Mouse (Mus musculus) layer of hippocampus, adult 11-12 months (tissue): ENCODE measurements around the gene Npas3.

Source experiments
- DNase-seq: peaks from one replicate; pipeline ENCODE4 v3.0.0; 2022; ENCODE audit warnings: low spot score

Npas3 gene

DNA sequence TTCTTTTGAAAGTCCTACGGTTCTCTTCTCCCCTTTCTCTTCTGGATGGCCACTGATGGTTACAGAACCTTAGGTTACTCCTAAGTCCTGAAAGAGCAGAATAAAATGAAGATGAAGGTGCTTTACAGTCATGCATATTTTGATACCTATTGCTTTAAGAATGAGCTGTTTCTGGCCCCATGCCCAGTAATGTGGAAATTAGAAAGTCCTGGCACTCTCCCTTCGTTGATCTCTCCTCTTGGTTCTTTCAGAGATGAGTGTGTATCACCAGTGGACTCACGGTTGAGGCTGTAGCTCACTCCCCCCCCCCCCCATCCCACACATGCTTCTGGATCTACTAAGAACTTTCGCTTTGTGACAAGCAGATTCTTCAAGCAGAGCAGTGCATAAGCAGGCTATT lies 167.6 kb downstream of the Npas3 start:
- DNase-seq: no peak

DNA sequence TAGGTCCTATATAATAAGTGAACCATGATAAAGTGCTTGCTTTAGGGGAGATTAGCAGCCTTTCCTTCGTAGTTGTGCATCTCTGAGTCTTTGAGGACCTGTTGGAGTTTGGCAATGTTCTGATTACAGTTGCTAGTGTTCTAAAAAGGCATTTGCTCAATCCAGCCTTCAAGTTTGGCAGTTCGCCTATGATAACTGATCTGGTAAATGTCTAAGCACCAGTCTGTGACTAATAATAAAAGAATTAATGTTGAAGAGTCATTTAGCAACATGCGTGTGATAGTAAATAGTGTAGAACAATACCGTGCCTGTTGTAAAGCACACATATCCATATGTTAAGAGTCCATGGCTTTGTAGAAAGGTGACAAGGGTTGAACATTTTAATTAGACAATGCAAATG lies 173.2 kb downstream of the Npas3 start:
- peak; percentile 33 for DNase-seq

DNA sequence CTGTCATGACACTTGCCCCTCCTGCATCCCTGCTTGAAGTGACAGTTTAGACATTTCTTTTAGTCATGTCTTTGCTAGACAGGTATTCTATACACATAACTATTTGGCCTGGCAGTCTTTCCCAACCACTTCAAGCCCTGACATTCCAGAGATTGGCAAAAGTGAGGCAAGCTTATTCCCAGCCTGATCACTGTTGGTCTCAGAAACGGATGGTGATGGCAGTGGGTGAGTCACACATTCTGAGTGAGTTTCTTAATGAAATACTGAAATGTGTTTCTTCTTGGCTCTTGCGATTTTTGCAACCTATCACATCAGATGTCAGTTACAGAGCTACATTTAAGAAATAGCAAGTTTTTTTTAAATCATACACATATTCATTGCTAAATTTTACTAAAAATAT lies 175.2 kb downstream of the Npas3 start:
- no peak for DNase-seq

DNA sequence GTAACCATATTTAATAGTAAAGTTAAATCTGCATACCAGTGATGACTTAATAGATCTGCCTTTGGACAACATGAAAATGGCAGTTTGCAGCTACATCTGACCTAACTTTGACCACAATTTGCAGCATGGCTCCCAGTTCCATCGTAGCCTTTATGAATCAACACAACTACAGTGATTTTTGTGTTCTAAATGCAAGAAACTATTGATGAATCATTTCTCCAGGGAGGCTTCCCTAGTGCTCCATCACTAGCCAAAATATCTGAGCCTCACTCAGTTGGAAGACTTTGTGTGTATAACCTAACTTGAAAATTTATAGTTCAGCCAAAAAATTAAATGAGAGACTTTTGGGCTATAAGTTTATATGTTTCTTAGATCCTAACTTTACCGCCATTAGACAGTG lies 177.5 kb downstream of the Npas3 start:
- no peak for DNase-seq

DNA sequence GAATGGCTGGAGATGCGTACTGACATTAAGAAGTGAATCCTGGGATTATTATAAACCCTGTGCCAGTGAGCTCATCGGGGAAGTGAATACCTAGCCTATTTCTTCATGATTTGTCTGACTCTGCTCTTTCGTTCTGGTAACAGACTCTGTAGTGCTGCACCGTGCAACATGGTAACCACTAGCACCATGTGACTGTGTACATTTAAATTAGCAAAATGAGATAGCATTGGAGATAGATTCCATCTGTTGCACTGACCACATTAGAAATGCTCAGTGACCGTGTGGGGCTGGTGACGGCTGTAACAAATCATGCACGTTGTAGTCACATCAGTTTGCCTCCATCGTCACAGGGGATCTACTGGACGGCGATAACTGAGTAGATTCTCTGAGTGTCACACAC lies 178.7 kb downstream of the Npas3 start:
- DNase-seq: no peak

DNA sequence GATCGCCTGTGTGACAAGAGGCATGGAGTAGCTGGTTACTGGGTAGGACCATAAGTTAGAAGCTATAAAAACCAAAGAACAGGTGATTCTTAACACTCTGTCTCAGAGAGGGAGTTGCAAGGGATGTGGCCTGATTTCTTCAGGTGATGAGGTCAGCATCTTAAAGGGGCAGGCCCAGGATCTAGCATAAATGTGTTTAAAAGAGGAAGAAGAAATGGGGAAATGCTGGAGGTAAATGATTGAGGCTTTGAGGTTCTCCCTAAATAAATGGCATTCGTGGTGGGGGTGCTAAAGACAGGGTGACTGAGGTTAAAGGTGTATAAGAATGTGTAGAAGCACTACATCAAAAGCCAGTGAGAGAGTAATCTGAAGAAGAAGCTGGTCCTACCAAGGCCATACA lies 193.6 kb downstream of the Npas3 start:
- no peak for DNase-seq

DNA sequence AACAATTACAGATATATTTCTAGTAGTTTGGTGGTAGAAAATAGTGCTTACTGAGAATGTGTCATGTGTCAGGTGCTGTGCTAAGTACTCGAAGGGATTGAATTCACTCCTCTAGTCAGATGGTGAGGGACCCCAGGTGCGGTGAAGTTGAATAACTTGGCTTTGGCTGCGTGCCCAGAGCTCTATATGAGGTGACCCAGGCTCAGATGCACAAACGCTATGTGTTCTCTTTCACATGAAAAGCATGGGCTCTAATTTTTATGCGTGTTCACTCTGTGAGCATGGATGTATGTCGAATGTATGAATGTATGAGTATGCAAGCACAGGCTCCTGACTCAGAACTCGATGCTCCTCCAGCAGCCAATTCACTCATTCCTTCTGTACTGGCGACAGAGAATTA lies 199.0 kb downstream of the Npas3 start:
- no peak for DNase-seq

DNA sequence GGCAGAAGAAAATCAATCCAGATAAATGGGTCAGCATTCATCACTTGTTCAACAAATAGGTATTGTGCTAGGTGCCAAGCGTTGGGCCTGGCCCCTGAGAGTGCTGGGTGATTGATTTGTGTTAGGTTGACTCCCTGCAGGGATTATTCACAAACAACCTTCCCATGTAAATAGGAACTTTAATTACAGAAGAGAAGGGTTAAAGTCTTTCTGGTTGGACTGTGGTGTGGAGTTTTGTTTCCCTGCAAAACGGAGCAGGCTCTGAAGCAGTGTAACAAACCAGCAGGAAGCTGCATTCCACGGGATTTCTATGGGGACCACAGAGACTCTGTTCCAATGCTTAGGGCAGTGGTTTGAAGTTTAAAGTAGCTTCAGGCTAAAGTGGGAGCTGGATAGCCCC lies 199.6 kb downstream of the Npas3 start:
- peak; percentile 16 for DNase-seq

- DNase-seq: no peak
These were observed 219.1 kb downstream of the Npas3 start for GRCm38 (mm10) chr12:53467549-53467948.

DNA sequence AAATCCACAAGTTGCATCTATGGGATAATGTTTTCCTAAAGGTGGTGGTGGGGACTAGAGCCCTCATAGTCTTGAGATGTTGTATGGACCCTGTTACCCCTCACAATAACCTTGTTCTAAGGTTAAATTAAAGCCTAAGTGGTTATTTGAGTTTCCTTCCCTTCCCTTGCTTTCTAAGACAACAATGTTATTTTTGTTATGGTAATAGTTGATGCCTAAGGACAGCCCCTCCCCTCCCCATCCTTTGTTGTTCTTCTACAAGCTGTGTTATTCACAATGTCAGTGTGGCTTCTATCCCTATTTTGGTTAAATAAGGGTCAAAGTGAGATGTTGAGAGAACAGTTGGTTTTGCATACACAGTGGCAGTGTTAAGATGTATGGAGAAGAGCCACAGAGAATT lies 226.0 kb downstream of the Npas3 start:
- no peak for DNase-seq

DNA sequence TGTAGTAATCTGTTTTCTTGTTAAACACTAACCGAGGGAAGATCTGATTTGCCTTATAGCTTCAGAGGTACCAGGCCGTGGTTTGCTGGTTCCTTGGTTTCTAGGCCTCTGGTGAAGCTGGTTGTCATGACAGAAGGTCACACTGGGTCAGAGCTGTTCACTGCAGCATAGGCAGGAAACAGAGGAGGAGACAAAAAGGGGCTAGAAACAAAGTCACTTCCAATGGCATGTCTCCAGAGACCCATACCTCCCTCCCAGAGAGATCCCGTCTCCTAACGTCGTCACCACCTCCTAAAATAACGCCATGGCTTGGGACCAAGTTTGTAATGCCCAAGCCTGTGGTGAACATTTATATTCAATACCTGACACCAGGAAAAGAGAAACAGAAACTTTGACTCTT lies 236.4 kb downstream of the Npas3 start:
- DNase-seq: no peak

GRCm38 (mm10) chr12:53496386-53496785 lies 247.9 kb downstream of the Npas3 start:
- no peak for DNase-seq

DNA sequence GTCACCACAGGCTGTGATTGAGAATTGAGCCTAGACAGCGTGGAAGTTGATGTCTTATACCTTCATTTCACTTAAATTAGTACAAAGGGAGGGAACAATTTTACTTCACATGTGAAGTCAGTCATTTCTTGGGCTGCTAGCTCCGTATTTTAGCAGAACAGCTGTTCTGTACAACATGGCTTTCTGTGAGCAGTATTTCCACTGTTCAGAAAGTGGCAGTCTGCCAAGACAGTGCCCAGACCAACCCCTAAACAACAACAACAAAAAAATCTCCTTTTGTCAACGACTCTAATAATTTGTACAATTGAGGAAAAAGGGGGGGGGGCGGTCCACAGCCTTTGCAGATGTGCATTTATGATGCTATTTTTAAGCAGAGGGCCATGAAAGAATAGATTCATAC lies 266.4 kb downstream of the Npas3 start:
- no peak for DNase-seq

GRCm38 (mm10) chr12:53519556-53519955 lies 271.1 kb downstream of the Npas3 start:
- no peak for DNase-seq

DNA sequence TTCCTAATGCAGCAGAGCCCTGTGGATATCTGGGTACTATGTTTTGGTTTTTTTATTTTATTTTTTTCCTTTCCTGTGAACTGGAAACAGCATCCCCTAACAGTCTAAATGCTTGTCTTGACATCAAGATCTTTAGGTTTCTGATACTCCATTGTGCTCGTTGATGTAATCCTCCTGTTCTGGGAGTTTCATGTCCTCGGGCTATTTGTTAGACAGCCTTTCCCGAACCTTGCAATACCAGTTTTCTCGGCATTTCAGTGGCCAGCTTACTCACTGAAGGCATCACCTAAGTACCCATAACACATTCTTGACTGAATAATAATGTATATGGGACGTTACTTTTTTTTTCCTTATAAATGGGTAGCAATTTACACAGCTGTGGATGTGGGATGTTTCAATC lies 274.2 kb downstream of the Npas3 start:
- DNase-seq: no peak

DNA sequence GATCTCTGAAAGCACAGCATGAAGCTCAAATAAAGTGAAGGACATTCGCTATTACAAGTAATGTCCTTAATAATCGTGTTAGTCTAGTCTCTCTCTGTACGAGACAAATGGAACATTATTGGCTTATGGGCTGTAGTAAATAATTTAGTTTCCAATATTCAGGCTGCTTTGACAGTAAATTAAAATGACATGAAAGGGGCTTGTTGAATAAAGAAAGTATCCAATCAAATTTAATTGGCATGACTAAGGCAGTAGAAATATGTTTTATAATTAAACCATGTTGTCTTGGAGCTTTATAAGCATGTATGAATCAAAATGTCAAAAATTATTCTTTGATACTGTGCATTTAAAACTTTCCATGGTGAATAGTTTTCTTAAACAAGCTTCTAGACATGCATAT lies 278.6 kb downstream of the Npas3 start:
- no peak for DNase-seq

GRCm38 (mm10) chr12:53529345-53529744 lies 280.9 kb downstream of the Npas3 start:
- DNase-seq: no peak

- no peak for DNase-seq
These were observed 288.3 kb downstream of the Npas3 start for GRCm38 (mm10) chr12:53536816-53537215.

GRCm38 (mm10) chr12:53556359-53556758 lies 307.9 kb downstream of the Npas3 start:
- DNase-seq: no peak

- DNase-seq: no peak
These were observed 309.8 kb downstream of the Npas3 start for GRCm38 (mm10) chr12:53558259-53558658.

DNA sequence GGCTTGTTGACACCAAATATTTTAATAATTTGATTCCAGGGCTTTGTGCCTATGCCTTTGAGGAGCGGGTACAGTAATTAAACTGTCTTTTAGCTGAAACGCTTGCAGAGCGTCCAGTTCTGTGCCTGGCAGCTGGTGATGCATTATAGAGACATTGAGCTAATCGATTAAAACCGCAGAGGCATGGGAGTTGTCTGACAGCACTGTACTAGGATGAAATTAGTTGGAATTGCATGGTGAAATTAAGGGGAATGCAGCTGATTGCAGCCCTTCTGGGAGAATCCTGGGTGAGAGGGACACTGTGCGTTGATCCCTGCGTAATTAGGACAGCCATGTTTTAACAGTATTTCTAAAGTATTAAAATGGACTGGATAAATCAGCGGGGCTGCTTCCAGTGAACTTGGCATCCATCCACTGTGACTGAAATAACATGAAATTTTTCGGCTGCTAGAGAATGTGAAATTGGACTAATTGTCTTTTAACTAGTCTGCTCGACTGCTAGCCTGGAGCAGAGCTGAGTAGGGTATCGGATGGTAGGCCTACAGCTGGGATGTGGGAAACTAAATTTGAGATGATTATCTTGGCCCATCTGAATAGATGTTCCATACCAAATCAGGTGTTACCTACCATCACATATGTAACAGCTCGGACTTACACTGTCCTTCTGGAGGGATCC lies 318.4 kb downstream of the Npas3 start:
- DNase-seq: no peak

DNA sequence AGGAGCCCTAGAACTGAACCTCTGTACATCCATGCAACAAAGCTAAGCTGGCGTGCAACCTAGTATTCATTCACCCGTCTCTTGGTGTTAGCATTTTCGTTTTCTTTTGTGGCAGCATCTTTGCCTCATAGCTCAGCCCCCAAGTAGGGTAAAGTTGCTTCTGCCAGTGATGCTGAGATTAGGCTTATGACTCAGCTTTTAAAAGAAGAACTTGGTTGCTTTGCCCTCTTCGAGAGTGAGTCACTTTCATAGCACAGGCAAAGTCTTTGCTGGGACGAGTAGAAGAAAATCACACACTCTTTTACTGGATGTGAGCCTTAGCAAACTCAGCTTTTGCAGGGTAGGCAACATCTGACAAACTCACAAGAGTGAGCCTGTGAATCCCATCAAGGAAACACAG lies 332.7 kb downstream of the Npas3 start:
- DNase-seq: no peak

DNA sequence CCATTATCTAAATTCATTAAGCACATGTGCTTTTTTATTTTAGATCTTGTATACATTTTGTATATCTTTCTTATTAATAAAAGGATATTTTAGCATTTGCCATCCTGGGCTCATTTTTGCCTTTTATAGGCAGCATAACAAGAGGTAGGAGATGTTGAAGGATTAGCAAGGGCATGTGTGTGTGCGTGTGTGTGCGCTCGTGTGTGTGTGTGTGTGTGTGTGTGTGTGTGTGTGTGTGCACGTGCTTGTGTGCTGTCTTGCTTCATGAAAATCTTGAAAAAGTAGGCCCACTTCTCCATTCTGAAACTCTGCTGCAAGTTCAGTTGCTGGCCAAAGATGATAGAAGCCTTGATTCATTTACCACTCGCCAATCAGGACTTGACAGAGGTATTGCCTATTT lies 338.8 kb downstream of the Npas3 start:
- no peak for DNase-seq

DNA sequence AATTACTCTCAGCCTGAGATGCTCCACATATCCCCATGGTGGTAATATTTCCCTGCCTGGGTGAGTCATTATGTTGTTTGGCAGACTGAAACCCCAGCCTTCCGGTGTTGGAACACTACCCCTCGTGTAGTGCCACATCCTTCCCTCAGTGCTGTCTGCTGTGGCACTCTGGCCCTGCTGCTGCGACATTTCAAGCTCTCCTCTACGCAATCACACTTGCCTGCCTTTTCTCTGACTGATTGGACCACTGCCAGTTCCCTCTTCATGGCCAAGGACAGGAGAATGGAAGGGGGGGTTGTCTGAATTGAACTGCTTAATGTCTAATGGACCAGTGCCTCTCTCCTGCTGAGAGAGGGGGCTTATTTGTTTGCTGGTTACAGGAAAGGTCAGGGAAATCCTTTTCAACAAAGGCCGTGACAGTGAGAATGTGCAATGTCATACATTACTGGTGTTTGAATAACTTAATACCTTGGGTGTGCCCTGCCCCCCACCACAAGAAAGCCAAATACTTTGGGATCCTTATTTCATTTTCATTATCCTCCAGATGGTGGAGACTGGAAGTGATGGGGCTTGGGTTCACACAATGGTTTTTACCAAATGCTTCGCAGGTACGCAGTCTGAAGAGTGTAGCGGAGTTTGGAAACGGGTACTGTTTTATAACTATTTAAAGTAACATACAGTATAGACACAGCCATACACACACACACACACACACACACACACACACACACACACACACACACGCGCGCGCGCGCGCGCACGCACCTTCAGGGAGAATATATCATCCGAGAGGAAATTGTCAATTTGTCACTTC lies 339.4 kb downstream of the Npas3 start:
- peak; percentile 45 for DNase-seq
